Mouse (Mus musculus) brain, adult 2 months (tissue): ENCODE measurements around the gene Utp11.
A peak's percentile ranks its signal among the peaks of the same experiment; 100 is the strongest.
"Not testable (repeated sequence)": the region's sequence is repeated elsewhere in the genome, so short reads cannot be mapped to it uniquely, and the experiment has no call there.

Experiments
- DNase-seq: peaks from one replicate; pipeline ENCODE4 v3.0.0; 2011; ENCODE audit warnings: low read depth, low spot score

Gene Utp11

DNA sequence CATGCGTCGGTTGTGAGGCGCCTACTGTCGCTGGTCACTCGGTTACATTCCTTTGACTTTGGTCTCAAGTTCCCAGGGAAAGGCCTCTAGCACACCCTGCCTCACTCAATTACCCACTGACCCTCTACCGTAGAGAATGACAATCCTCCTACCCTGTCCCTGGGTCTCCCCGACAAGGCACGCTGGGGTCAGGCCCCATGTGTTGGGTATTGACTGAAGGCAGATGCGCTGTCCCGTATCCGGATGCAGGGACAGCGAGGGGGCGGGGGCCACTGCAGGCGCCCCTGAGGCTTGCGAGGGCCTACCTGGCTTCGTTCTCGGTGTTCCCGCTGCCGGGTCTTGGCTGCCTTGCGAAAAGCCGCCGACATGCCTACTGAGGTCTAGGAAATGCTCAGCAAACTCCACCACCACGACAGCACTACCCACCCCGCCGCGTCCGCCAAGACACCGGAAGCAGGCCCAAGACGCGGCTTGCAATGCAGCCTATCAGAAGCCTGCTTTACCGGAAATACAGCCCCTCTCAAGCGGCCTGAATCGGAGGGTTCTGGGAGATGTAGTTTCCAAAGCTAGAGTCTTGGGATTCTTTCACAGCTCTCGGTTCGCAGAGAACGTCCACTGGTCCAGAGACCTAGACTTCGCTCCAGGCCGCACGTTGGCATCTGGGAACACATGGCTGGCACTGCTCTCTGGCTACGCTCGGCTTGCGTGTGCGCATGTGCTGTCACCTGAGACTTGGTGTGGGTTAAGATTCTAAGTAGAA is at the start of gene Utp11:
Utp11 (minus strand) TSS at position 466 of the 760 bp plus-strand sequence.
- DNase-seq: peak; percentile 96

DNA sequence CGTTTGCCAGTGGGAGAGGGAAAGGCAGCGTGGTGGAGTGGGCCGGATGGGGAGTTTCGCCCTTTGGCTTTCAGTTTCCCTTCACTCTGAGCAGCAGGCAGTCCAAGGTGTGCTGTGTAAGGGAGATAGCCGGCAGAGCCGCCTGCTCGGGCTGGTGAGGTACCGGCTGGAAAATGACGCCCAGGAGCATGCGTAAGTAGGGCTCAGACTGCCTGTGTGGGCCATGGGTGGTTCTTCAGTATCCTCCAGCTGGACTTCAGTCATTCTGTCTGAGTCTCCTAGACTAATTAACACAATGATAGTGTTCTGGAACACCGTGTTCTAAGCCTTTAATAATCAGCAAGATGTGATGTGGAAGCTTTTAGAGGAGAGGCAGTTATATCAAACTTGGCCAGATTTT is 49.4 kb upstream of the Utp11 start:
- peak; percentile 50 for DNase-seq

GRCm38 (mm10) chr4:124741376-124742343 is 48.3 kb upstream of the Utp11 start, which contains the start of gene Inpp5b:
Gene Inpp5b (plus strand): TSS chr4:124741850.
- DNase-seq: peak; percentile 95

GRCm38 (mm10) chr4:124738783-124739182 is 45.4 kb upstream of the Utp11 start:
- DNase-seq: no peak

- no peak for DNase-seq
Observed at GRCm38 (mm10) chr4:124738013-124738412, 44.6 kb upstream of the Utp11 start.

GRCm38 (mm10) chr4:124737486-124737885 is 44.1 kb upstream of the Utp11 start:
- DNase-seq: no peak

- peak; percentile 50 for DNase-seq
Observed at GRCm38 (mm10) chr4:124736952-124737351, 43.6 kb upstream of the Utp11 start.

DNA sequence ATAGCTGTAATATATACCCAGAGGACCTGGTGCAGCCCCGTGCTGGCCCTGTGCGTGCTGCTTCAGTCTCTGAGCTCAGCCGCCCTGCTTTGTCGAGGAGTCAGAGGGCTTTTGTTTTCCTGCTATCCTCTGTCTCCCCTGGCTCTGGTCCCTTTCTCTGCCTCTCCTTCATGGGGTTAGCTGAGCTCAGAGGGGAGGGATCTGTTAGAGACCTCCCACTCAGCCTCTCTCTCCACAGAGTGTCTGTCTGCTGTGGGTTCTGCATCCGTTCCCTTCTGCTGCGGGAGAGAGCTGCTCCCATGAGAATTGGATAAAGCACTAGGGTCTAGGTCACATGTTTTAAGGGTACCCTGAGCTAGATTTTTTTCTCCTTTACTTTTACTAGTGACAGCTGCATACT is 32.7 kb upstream of the Utp11 start:
- peak; percentile 22 for DNase-seq

DNA sequence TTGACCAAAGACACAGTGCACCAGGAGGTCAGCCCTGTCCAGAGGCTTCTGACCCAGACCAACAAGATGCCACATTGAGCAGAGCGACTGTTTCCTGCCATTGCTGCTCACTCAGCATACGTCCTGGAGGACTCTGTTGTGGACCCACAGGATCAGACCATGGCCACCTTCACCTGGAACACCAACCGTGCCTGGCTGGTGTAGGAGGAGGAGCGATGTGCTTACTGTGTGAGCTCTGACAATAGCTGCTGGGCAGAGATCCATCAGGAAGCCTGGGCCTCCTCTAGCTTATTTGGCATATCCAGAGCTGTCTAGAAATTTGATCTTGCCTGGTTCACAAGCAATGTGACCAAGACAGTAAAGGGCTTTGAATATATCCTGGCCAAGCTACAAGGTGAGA is 25.7 kb upstream of the Utp11 start:
- no peak for DNase-seq

GRCm38 (mm10) chr4:124714545-124715481 is 21.4 kb upstream of the Utp11 start, which contains the start of gene Sf3a3:
Gene Sf3a3 (plus strand): TSS chr4:124714776.
- DNase-seq: peak; percentile 99

GRCm38 (mm10) chr4:124713850-124714249 is 20.4 kb upstream of the Utp11 start:
- not testable (repeated sequence) for DNase-seq

DNA sequence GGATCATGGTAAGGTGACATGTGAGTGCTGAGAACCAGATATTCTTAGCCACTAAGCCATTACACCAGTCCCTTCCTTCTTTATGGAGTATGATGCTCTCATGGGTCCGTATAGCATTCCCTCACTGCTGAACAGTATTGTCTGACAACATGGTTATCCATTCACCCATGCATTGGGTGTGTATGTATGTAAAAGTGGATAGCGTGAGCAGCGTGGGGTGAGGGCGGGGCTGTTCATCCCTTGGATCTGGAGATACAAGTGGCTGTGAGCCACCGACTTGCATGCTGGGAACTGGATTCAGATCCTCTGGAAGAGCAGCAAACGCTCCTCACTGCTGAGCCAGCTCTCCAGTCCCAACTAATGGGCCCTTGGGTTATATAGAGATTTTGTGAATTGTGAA is 19.2 kb upstream of the Utp11 start:
- DNase-seq: no peak

GRCm38 (mm10) chr4:124710776-124711291 is 17.4 kb upstream of the Utp11 start:
- peak; percentile 73 for DNase-seq

DNA sequence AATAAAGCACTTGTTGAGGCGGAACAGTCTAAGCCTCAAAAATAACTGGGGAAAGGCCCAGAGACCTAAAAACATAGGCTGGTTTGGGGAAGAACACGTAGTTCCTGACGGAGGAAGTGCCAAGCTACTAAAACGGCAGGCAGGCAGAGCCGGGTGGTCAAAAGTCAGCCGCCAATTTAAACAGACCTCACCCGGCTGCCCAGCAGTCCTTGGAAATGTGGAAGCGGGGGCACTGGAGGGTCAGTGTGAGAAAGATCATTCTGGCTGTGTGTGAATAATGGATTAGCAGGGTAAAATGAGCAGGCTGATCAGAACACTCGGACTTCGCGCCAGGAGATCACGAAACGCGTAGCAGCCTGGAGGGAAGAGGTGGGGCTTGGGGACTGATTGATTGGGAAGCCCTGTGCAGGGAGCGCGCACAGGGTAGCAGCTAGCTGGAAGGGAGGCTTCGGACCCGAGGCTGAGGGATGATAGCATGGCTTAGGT is 16.6 kb upstream of the Utp11 start:
- DNase-seq: peak; percentile 22

DNA sequence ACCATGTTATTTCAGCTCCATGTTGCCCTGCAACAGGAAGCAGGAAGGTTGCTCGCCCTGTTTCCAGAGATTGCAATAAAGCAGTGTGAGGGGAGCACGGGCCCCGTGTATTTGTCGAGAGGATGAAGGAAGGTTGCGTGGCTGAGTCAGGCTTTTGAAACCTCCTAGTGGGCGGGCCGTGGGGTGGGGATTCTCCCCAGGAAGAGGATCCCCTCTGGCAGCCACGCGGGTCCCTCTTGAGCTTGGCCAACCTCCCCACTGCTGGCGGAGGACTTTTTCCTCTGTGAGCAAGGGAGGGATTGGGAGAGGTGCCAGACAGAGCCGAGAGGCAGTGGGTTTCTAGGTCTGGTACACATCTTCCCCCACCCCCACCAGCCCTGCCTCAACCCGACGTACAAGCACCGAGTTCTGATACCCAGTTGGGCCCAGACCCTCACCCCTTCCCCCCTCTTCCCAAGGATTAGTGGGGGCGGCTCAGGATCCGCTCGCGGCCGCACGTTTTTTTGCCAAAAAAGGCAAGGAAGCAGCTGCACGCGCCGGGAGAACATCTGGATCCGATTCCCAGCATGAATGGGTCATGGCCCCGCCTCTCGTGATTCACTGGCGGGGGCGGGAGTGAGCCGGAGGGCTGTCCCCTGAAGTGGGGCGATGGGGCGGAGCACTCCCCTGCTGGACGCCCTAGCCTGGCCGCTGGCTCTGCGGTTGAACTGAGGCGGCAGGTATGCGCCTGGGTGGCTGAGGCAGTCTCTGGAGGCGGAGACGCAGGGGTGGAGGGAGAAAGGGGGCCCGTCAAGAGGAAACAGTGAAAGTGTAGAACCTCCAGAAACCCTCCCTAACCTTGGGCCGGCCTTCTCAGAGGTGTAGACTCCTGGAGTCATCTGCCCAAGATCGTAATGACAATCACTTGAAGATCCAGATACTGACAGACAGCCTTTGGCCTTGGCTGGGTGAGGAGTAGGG is 15.4 kb upstream of the Utp11 start:
- DNase-seq: peak; percentile 77

GRCm38 (mm10) chr4:124708200-124708517 is 14.8 kb upstream of the Utp11 start:
- DNase-seq: not testable (repeated sequence)

DNA sequence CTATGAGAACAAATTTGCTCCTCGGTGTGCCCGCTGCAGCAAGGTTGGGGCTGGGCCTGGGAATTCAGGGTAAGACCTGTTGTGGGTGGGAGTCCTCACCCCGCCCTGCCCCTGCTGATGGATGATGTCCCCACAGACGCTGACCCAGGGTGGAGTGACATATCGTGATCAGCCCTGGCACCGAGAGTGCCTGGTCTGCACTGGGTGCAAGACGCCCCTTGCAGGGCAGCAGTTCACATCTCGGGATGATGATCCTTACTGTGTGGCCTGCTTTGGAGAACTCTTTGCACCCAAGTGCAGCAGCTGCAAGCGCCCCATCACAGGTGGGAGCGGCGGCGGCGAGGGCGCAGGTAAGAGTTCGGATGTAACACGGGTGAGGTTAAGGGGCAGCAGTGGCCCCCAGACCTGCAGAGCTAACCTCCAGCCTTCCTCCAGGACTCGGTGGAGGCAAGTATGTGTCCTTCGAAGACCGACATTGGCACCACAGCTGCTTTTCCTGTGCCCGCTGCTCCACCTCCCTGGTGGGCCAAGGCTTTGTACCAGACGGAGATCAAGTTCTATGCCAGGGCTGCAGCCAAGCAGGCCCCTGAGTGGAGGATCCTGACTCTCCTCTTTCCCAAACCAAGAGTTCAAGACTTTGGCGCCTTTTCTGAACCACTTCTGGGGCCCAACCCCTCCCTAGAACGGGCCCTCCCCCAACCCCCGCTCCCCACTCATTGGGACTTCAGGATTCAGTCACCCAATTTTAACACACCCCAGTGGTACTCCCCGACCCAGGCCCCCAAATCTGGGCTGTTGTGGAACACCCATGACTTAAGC is 14.2 kb upstream of the Utp11 start:
- DNase-seq: not testable (repeated sequence)

GRCm38 (mm10) chr4:124705661-124706269 is 12.4 kb upstream of the Utp11 start:
- DNase-seq: no peak
